Mouse (Mus musculus) kidney, postnatal 36 days (tissue): ENCODE data around the gene Heatr5a.

ENCODE experiments used
- DNase-seq, 2 experiments: peaks; one replicate each; pipeline ENCODE4 v3.0.0; 2021 to 2022; ENCODE audit warnings: mixed read lengths in 2 of 2

Heatr5a gene

GRCm38 (mm10) chr12:51971070-51971664 lies at the start of gene Heatr5a:
TSS of gene Heatr5a (minus strand) at chr12:51971321.
- DNase-seq, result peak; percentile 93 to 96

- DNase-seq, result no peak
Observed at GRCm38 (mm10) chr12:52014494-52015029, 43.4 kb upstream of the Heatr5a start.

- no peak for DNase-seq
Observed at GRCm38 (mm10) chr12:52014044-52014443, 42.9 kb upstream of the Heatr5a start.

- DNase-seq, result no peak
Observed at GRCm38 (mm10) chr12:52013274-52013673, 42.2 kb upstream of the Heatr5a start.

- no peak for DNase-seq
Observed at GRCm38 (mm10) chr12:52012159-52012558, 41.0 kb upstream of the Heatr5a start.

- DNase-seq, result peak in 1 of 2 experiments; percentile 16
Observed at GRCm38 (mm10) chr12:52010630-52010961, 39.5 kb upstream of the Heatr5a start.

- DNase-seq, result no peak
Observed at GRCm38 (mm10) chr12:52009928-52010629, 39.0 kb upstream of the Heatr5a start.

- DNase-seq, result no peak
Observed at GRCm38 (mm10) chr12:52006633-52006994, 35.5 kb upstream of the Heatr5a start.

- peak; percentile 89 to 96 for DNase-seq
Observed at GRCm38 (mm10) chr12:52005877-52006632, 34.9 kb upstream of the Heatr5a start, which contains the start of gene Dtd2. TSS of gene Dtd2 (minus strand) at chr12:52006501.

- no peak for DNase-seq
Observed at GRCm38 (mm10) chr12:52002746-52003145, 31.6 kb upstream of the Heatr5a start.

- peak; percentile 76 to 81 for DNase-seq
Observed at GRCm38 (mm10) chr12:52001544-52001943, 30.4 kb upstream of the Heatr5a start.

- DNase-seq, result no peak
Observed at GRCm38 (mm10) chr12:51998366-51998932, 27.3 kb upstream of the Heatr5a start.

- no peak for DNase-seq
Observed at GRCm38 (mm10) chr12:51995738-51996536, 24.8 kb upstream of the Heatr5a start.

GRCm38 (mm10) chr12:51990629-51991028 lies 19.5 kb upstream of the Heatr5a start:
- no peak for DNase-seq

- DNase-seq, result no peak
Observed at GRCm38 (mm10) chr12:51988536-51988935, 17.4 kb upstream of the Heatr5a start.

- DNase-seq, result no peak
Observed at GRCm38 (mm10) chr12:51985826-51986225, 14.7 kb upstream of the Heatr5a start.

GRCm38 (mm10) chr12:51985163-51985748 lies 14.1 kb upstream of the Heatr5a start:
- no peak for DNase-seq

- DNase-seq, result no peak
Observed at GRCm38 (mm10) chr12:51983625-51984024, 12.5 kb upstream of the Heatr5a start.

- no peak for DNase-seq
Observed at GRCm38 (mm10) chr12:51976531-51976930, 5.4 kb upstream of the Heatr5a start.

GRCm38 (mm10) chr12:51974381-51974780 lies 3.3 kb upstream of the Heatr5a start:
- DNase-seq, result no peak

- peak; percentile 11 to 15 for DNase-seq
Observed at GRCm38 (mm10) chr12:51972269-51973065, 1.3 kb upstream of the Heatr5a start.
